In genomic region chr8:45621576-45622178, GRCm38 (mm10) we compare ENCODE assay signal across 16 mouse cellular contexts.
DNase-seq lines count a peak whose midpoint lies in the region; ATAC-seq and TF ChIP-seq lines count a peak whose summit lies in the region.
"Had no signal": no experiment of that assay in that cellular context is flagged by ENCODE, and none has a peak within 500 bp of the region (broad histone marks: within the 10 kb centered on the region; RNA-seq: fewer than 3 reads in every experiment).

No protein-coding gene starts in this region.

- intact Hi-C loops in heart, adult 2 months (cut with DNase I), result no loop called here
- intact Hi-C loops in heart, postnatal 10 days (cut with DNase I), result no loop called here

- peak; percentile 26; the same call in 1 of the 2 replicates for ATAC-seq in embryonic facial prominence, embryonic 14.5 days (ENCODE audit: low read depth)
- no peak for ATAC-seq in kidney, embryonic 14.5 days (ENCODE audit: low FRiP score, low TSS enrichment)
- no peak for ATAC-seq in limb, embryonic 12.5 days (ENCODE audit: insufficient number of reproducible peaks, insufficient read depth, low FRiP score, low TSS enrichment, low read depth)
- ATAC-seq: forebrain, embryonic 15.5 days had no signal

- no peaks in the 10 kb centered on the region for H3K4me1 ChIP-seq in heart, adult 2 months (ENCODE audit: control insufficient read depth, insufficient read depth, low read length)
- H3K4me1 ChIP-seq in embryonic facial prominence, embryonic 14.5 days (ENCODE audit: control insufficient read depth, insufficient read depth, low read length), result no peaks in the 10 kb centered on the region
- H3K4me1 ChIP-seq in kidney, embryonic 14.5 days (ENCODE audit: control insufficient read depth, insufficient read depth, low read length), result no peaks in the 10 kb centered on the region
- H3K4me1 ChIP-seq in limb, embryonic 12.5 days (replicated peaks), result peaks cover 5% of the 10 kb centered on the region
- H3K4me1 ChIP-seq: embryonic facial prominence, embryonic 12.5 days; forebrain, embryonic 15.5 days; limb, embryonic 15.5 days; megakaryocyte, embryonic 14.5 days had no signal

- no peaks in the 10 kb centered on the region for H3K79me2 ChIP-seq in heart, adult 2 months (replicated peaks; ENCODE audit: control insufficient read depth, insufficient read depth, low read length)

- no peak for DNase-seq in heart, adult 2 months
- no peak for DNase-seq in heart, postnatal 10 days
- DNase-seq in embryonic facial prominence, embryonic 14.5 days (ENCODE audit: low spot score), result peak; percentile 27
- no peak for DNase-seq in spleen, postnatal 10 days (ENCODE audit: low spot score in 2 of 2)
- DNase-seq in thymus, adult 18-20 months, result no peak
- DNase-seq: cerebellum, postnatal 14 days; layer of hippocampus, adult 9-11 months; thymus, postnatal 36 days had no signal

- H3K9me3 ChIP-seq in embryonic facial prominence, embryonic 14.5 days (ENCODE audit: control insufficient read depth, low read length), result no peaks in the 10 kb centered on the region
- H3K9me3 ChIP-seq in kidney, embryonic 14.5 days (ENCODE audit: control insufficient read depth, low read length), result no peaks in the 10 kb centered on the region
- no peaks in the 10 kb centered on the region for H3K9me3 ChIP-seq in limb, embryonic 12.5 days
- H3K9me3 ChIP-seq: embryonic facial prominence, embryonic 12.5 days; forebrain, embryonic 15.5 days; limb, embryonic 15.5 days; neural tube, embryonic 15.5 days had no signal

- TF ChIP-seq EP300 in heart, adult 2 months (IDR thresholded peaks at IDR 0.05; ENCODE audit: insufficient read depth, low read depth, low read length), result no peak

- H3K27ac ChIP-seq in heart, adult 2 months, result peak overlapping the region; percentile 7; the same call in 1 of the 2 replicates
- H3K27ac ChIP-seq in embryonic facial prominence, embryonic 14.5 days (replicated peaks; ENCODE audit: low read depth, low read length), result no peak overlapping the region
- H3K27ac ChIP-seq in kidney, embryonic 14.5 days (ENCODE audit: low read depth, low read length), result peak overlapping the region; percentile 48; the same call in 1 of the 2 replicates
- peak overlapping the region; percentile 51; the same call in 1 of the 2 replicates for H3K27ac ChIP-seq in limb, embryonic 12.5 days
- H3K27ac ChIP-seq: embryonic facial prominence, embryonic 12.5 days; forebrain, embryonic 15.5 days; limb, embryonic 15.5 days; neural tube, embryonic 15.5 days had no signal

- H3K4me2 ChIP-seq in embryonic facial prominence, embryonic 14.5 days (ENCODE audit: low read depth, low read length), result no peak overlapping the region
- H3K4me2 ChIP-seq in kidney, embryonic 14.5 days (replicated peaks; ENCODE audit: low read depth, low read length), result no peak overlapping the region
- no peak overlapping the region for H3K4me2 ChIP-seq in limb, embryonic 12.5 days
- H3K4me2 ChIP-seq: embryonic facial prominence, embryonic 12.5 days; forebrain, embryonic 15.5 days; heart, embryonic 11.5 days; limb, embryonic 15.5 days; neural tube, embryonic 15.5 days had no signal

- no peak overlapping the region for H3K9ac ChIP-seq in heart, adult 2 months (ENCODE audit: low read depth, low read length)
- H3K9ac ChIP-seq in embryonic facial prominence, embryonic 14.5 days (ENCODE audit: low read depth, low read length), result no peak overlapping the region
- H3K9ac ChIP-seq in kidney, embryonic 14.5 days (ENCODE audit: low read depth, low read length), result no peak overlapping the region
- no peak overlapping the region for H3K9ac ChIP-seq in limb, embryonic 12.5 days (replicated peaks)
- H3K9ac ChIP-seq: embryonic facial prominence, embryonic 12.5 days; forebrain, embryonic 15.5 days; limb, embryonic 15.5 days; neural tube, embryonic 15.5 days had no signal

- no peaks in the 10 kb centered on the region for H3K36me3 ChIP-seq in heart, adult 2 months (ENCODE audit: control insufficient read depth, insufficient read depth, low read length)
- H3K36me3 ChIP-seq in embryonic facial prominence, embryonic 14.5 days (ENCODE audit: control insufficient read depth, insufficient read depth, low read length), result no peaks in the 10 kb centered on the region
- H3K36me3 ChIP-seq in kidney, embryonic 14.5 days (ENCODE audit: control insufficient read depth, insufficient read depth, low read length), result no peaks in the 10 kb centered on the region
- H3K36me3 ChIP-seq in limb, embryonic 12.5 days, result no peaks in the 10 kb centered on the region
- H3K36me3 ChIP-seq: embryonic facial prominence, embryonic 12.5 days; forebrain, embryonic 15.5 days; limb, embryonic 15.5 days; neural tube, embryonic 15.5 days had no signal

- H3K27me3 ChIP-seq in heart, adult 2 months (ENCODE audit: control insufficient read depth, insufficient read depth, low read length), result no peaks in the 10 kb centered on the region
- no peaks in the 10 kb centered on the region for H3K27me3 ChIP-seq in embryonic facial prominence, embryonic 14.5 days (replicated peaks; ENCODE audit: control insufficient read depth, insufficient read depth, low read length)
- H3K27me3 ChIP-seq in kidney, embryonic 14.5 days (ENCODE audit: control insufficient read depth, insufficient read depth, low read length), result no peaks in the 10 kb centered on the region
- H3K27me3 ChIP-seq in limb, embryonic 12.5 days, result no peaks in the 10 kb centered on the region
- H3K27me3 ChIP-seq: embryonic facial prominence, embryonic 12.5 days; forebrain, embryonic 15.5 days; limb, embryonic 15.5 days; megakaryocyte, embryonic 14.5 days; neural tube, embryonic 15.5 days had no signal

- 55% methylated on average over 15 of the region's 15 CpGs for WGBS in heart, adult 2 months
- 46% methylated on average over 15 of the region's 15 CpGs for WGBS in embryonic facial prominence, embryonic 14.5 days
- 60% methylated on average over 15 of the region's 15 CpGs for WGBS in kidney, embryonic 14.5 days
- WGBS in limb, embryonic 12.5 days, result 52% methylated on average over 15 of the region's 15 CpGs

- H3K4me3 ChIP-seq in heart, adult 2 months, result peak overlapping the region; percentile 6; the same call in 1 of the 2 replicates
- no peak overlapping the region for H3K4me3 ChIP-seq in embryonic facial prominence, embryonic 14.5 days (ENCODE audit: low read depth, low read length)
- H3K4me3 ChIP-seq in kidney, embryonic 14.5 days (ENCODE audit: low read length), result no peak overlapping the region
- H3K4me3 ChIP-seq in limb, embryonic 12.5 days (replicated peaks), result no peak overlapping the region
- H3K4me3 ChIP-seq: embryonic facial prominence, embryonic 12.5 days; forebrain, embryonic 15.5 days; limb, embryonic 15.5 days; megakaryocyte, embryonic 14.5 days; neural tube, embryonic 15.5 days had no signal

- no peak for TF ChIP-seq CTCF in heart, adult 2 months (IDR thresholded peaks at IDR 0.05)

- no peak for TF ChIP-seq POLR2A in heart, adult 2 months (IDR thresholded peaks at IDR 0.05; ENCODE audit: insufficient read depth, low read depth, low read length)
